Mouse (Mus musculus) ES-E14 (cell line): Measurements from ENCODE around the gene Hist2h3b.

Source experiments
- HCFC1 ChIP-seq: IDR thresholded peaks from 2 replicates; pipeline ENCODE4 v1.6.1; 2012; ENCODE audit warnings: low read length, inconsistent platforms, borderline replicate concordance; ENCODE audit not compliant: insufficient read depth
- MAFK ChIP-seq: IDR thresholded peaks from 2 replicates; pipeline ENCODE4 v1.6.1; 2014; ENCODE audit warnings: mild to moderate bottlenecking, low read depth, low read length, inconsistent platforms; ENCODE audit not compliant: insufficient read depth

- TF ChIP-seq HCFC1 (no peak), MAFK (peak; percentile 76)
Observed at GRCm38 (mm10) chr3:96300706-96301529, 32.5 kb downstream of the Hist2h3b start.
